ENCODE assay signal across 8 mouse cellular contexts in the genomic region with DNA sequence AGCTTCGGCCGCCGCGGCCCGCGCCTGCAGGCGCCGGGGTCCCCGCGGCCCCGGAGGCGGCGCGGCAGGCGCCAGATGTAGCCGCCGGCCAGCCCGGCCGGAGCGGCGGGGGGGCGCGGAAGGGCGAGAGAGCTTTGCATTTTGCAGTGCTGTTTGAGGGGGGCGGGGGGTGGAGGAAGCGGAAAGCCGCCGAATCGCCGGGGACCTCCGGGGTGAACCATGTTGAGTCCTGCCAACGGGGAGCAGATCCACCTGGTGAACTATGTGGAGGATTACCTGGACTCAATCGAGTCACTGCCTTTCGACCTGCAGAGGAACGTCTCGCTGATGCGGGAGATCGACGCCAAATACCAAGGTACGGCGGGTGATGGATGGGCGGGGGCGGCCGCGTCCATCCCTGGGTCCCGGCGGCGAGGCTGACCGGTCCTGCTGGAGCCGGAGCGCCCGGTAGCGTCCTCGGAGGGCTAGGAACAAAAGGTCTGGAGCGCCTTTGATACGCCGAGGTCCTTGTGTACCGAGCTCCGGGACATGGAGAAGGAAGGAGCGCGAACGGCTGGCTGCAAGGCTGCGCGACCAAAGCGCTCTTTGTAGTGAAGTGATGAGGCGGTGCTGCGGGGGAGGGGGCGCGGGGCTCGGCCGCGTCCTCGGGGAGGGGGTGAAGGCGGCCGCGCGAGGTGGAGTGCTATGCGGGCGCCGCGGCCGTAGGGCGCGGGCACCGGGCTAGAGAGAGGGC. TPM values are rescaled to one million over a fixed set of nuclear protein-coding genes. Genes with fewer than 3 reads are reported as not detected.
A peak's percentile ranks its signal among the peaks of the same experiment; 100 is the strongest.
DNase-seq lines count a peak whose midpoint lies in the region; ATAC-seq and TF ChIP-seq lines count a peak whose summit lies in the region.

No protein-coding gene starts in this region.

- intact Hi-C loops in heart, postnatal 25 days (cut with DNase I): loop anchor here (10.0 kb wide), 1 partner anchor 242 kb away; a partner anchor contains a TSS

- peak overlapping the region; percentile 96 for H3K9ac ChIP-seq in embryonic facial prominence, embryonic 11.5 days (replicated peaks; ENCODE audit: low read length)
- peak overlapping the region; percentile 97 for H3K9ac ChIP-seq in heart, embryonic 15.5 days
- H3K9ac ChIP-seq in liver, postnatal 0 days (replicated peaks): peak overlapping the region; percentile 96

- TF ChIP-seq POLR2A in thymus, adult 2 months (IDR thresholded peaks at IDR 0.05; ENCODE audit: control insufficient read depth, extremely low read depth, insufficient read depth, low read length, poor library complexity): no peak

- peak; percentile 97 for DNase-seq in heart, adult 11 months
- no peak for DNase-seq in heart, postnatal 25 days (ENCODE audit: low spot score)
- DNase-seq in embryonic facial prominence, embryonic 11.5 days (ENCODE audit: low spot score): peak; percentile 52
- peak; percentile 68 to 79 for DNase-seq in kidney, postnatal 4 days
- DNase-seq in liver, postnatal 0 days: peak; percentile 65
- peak; percentile 11 for DNase-seq in ovary, adult 18-20 months (ENCODE audit: low spot score)
- DNase-seq in thymus, adult 2 months: peak; percentile 55

- H3K36me3 ChIP-seq in embryonic facial prominence, embryonic 11.5 days (replicated peaks; ENCODE audit: control insufficient read depth, insufficient read depth, low read depth, low read length): peaks cover 2% of the 10 kb centered on the region
- H3K36me3 ChIP-seq in heart, embryonic 15.5 days: peaks cover 9% of the 10 kb centered on the region
- peaks cover 12% of the 10 kb centered on the region for H3K36me3 ChIP-seq in liver, postnatal 0 days (replicated peaks; ENCODE audit: insufficient read depth, low read length)
- peaks cover 6% of the 10 kb centered on the region for H3K36me3 ChIP-seq in thymus, adult 2 months (ENCODE audit: control insufficient read depth, insufficient read depth, low read length)

- no peaks in the 10 kb centered on the region for H3K27me3 ChIP-seq in embryonic facial prominence, embryonic 11.5 days (ENCODE audit: control insufficient read depth, insufficient read depth, low read length)
- H3K27me3 ChIP-seq in heart, embryonic 15.5 days: no peaks in the 10 kb centered on the region
- no peaks in the 10 kb centered on the region for H3K27me3 ChIP-seq in liver, postnatal 0 days (ENCODE audit: insufficient read depth, low read length)
- no peaks in the 10 kb centered on the region for H3K27me3 ChIP-seq in thymus, adult 2 months (ENCODE audit: control insufficient read depth, insufficient read depth, low read length)

- H3K27ac ChIP-seq in embryonic facial prominence, embryonic 11.5 days (replicated peaks; ENCODE audit: low read depth, low read length): peak overlapping the region; percentile 98
- H3K27ac ChIP-seq in heart, embryonic 15.5 days: peak overlapping the region; percentile 100
- H3K27ac ChIP-seq in liver, postnatal 0 days (ENCODE audit: low read depth): peak overlapping the region; percentile 99
- peak overlapping the region; percentile 85 for H3K27ac ChIP-seq in thymus, adult 2 months (ENCODE audit: control insufficient read depth, insufficient read depth, low read length)

- peak overlapping the region; percentile 97 for H3K4me3 ChIP-seq in embryonic facial prominence, embryonic 11.5 days (ENCODE audit: low read depth, low read length)
- H3K4me3 ChIP-seq in heart, embryonic 15.5 days: peak overlapping the region; percentile 98
- H3K4me3 ChIP-seq in liver, postnatal 0 days (ENCODE audit: low read depth, low read length): peak overlapping the region; percentile 94
- peak overlapping the region; percentile 99 for H3K4me3 ChIP-seq in thymus, adult 2 months (ENCODE audit: control insufficient read depth, insufficient read depth, low read length)

- WGBS in embryonic facial prominence, embryonic 11.5 days: under 1% methylated on average over 82 of the region's 85 CpGs
- under 1% methylated on average over 81 of the region's 85 CpGs for WGBS in heart, embryonic 15.5 days
- 2% methylated on average over 70 of the region's 85 CpGs for WGBS in liver, postnatal 0 days (ENCODE audit: insufficient replicate concordance)
- WGBS in thymus, adult 2 months: under 1% methylated on average over 85 of the region's 85 CpGs

- no peak for TF ChIP-seq CTCF in liver, postnatal 0 days (IDR thresholded peaks at IDR 0.05; ENCODE audit: low read depth)
- no peak for TF ChIP-seq CTCF in thymus, adult 2 months (IDR thresholded peaks at IDR 0.05; ENCODE audit: borderline replicate concordance, control insufficient read depth, extremely low read depth, insufficient read depth, low read length, poor library complexity)

- TF ChIP-seq EP300 in liver, postnatal 0 days (IDR thresholded peaks at IDR 0.05; ENCODE audit: low read depth): no peak

- no peaks in the 10 kb centered on the region for H3K9me3 ChIP-seq in embryonic facial prominence, embryonic 11.5 days (replicated peaks; ENCODE audit: control insufficient read depth, low read length)
- no peaks in the 10 kb centered on the region for H3K9me3 ChIP-seq in heart, embryonic 15.5 days (replicated peaks)
- H3K9me3 ChIP-seq in liver, postnatal 0 days (ENCODE audit: low read length): no peaks in the 10 kb centered on the region

- ATAC-seq in embryonic facial prominence, embryonic 11.5 days (replicated peaks; ENCODE audit: insufficient number of reproducible peaks, low FRiP score, low TSS enrichment, low read depth): no peak
- no peak for ATAC-seq in heart, embryonic 15.5 days (replicated peaks; ENCODE audit: insufficient number of reproducible peaks, insufficient read depth, low FRiP score, low read depth)
- no peak for ATAC-seq in liver, postnatal 0 days

- H3K4me1 ChIP-seq in embryonic facial prominence, embryonic 11.5 days (ENCODE audit: control insufficient read depth, insufficient read depth, low read length): no peaks in the 10 kb centered on the region
- peaks cover 27% of the 10 kb centered on the region for H3K4me1 ChIP-seq in heart, embryonic 15.5 days (replicated peaks)
- peaks cover 19% of the 10 kb centered on the region for H3K4me1 ChIP-seq in liver, postnatal 0 days (ENCODE audit: insufficient read depth)
- peaks cover 3% of the 10 kb centered on the region; the same call in 1 of the 2 replicates for H3K4me1 ChIP-seq in thymus, adult 2 months (replicated peaks; ENCODE audit: control insufficient read depth, insufficient read depth, low read length)

- peak overlapping the region; percentile 74 for H3K4me2 ChIP-seq in embryonic facial prominence, embryonic 11.5 days (ENCODE audit: low read depth, low read length)
- peak overlapping the region; percentile 91 for H3K4me2 ChIP-seq in heart, embryonic 15.5 days
- H3K4me2 ChIP-seq in liver, postnatal 0 days (ENCODE audit: low read depth, low read length): peak overlapping the region; percentile 97

RNA-seq across cellular contexts. Expression of a gene that starts 1.5 kb away (rescaled TPM):
- total RNA-seq in heart, postnatal 25 days (2021): 10 to 100 TPM; 22.7 TPM
- polyA plus RNA-seq in embryonic facial prominence, embryonic 11.5 days (2014; fragmentation: Nextera tagmentation; extraction: Ambion mirVana): 40.1 and 42.7 TPM in 2 replicates
- polyA plus RNA-seq in heart, embryonic 15.5 days (2015; fragmentation: Nextera tagmentation; extraction: Ambion mirVana): 28.3 and 31.6 TPM in 2 replicates
- 12.6 and 14.5 TPM in 2 replicates for polyA plus RNA-seq in liver, postnatal 0 days (2015; fragmentation: Nextera tagmentation; extraction: Ambion mirVana)
- polyA plus RNA-seq in thymus, adult 2 months (2012; rRNA removed): 46.3 and 47.2 TPM in 2 replicates

RNA-seq across cellular contexts. Expression of a gene that starts 6.3 kb away (rescaled TPM):
- 10 to 100 TPM; 43.5 to 48.1 TPM for total RNA-seq in heart, postnatal 25 days (2021)
- polyA plus RNA-seq in embryonic facial prominence, embryonic 11.5 days (2014; fragmentation: Nextera tagmentation; extraction: Ambion mirVana): 15.7 and 18.6 TPM in 2 replicates
- polyA plus RNA-seq in heart, embryonic 15.5 days (2015; fragmentation: Nextera tagmentation; extraction: Ambion mirVana): 26.2 and 30.9 TPM in 2 replicates
- 7.2 and 8.4 TPM in 2 replicates for polyA plus RNA-seq in liver, postnatal 0 days (2015; fragmentation: Nextera tagmentation; extraction: Ambion mirVana)
- polyA plus RNA-seq in thymus, adult 2 months (2012; rRNA removed): 84.8 and 90.5 TPM in 2 replicates

RNA-seq across cellular contexts. Expression of a gene that starts 59.6 kb away (rescaled TPM):
- 10 to 100 TPM; 32.7 to 36.8 TPM for total RNA-seq in heart, postnatal 25 days (2021)
- 88.0 and 91.6 TPM in 2 replicates for polyA plus RNA-seq in embryonic facial prominence, embryonic 11.5 days (2014; fragmentation: Nextera tagmentation; extraction: Ambion mirVana)
- polyA plus RNA-seq in heart, embryonic 15.5 days (2015; fragmentation: Nextera tagmentation; extraction: Ambion mirVana): 70.0 and 94.5 TPM in 2 replicates
- polyA plus RNA-seq in liver, postnatal 0 days (2015; fragmentation: Nextera tagmentation; extraction: Ambion mirVana): 46.7 and 47.1 TPM in 2 replicates
- 162 and 168 TPM in 2 replicates for polyA plus RNA-seq in thymus, adult 2 months (2012; rRNA removed)
